Mouse (Mus musculus) testis, adult 2 months (tissue): ENCODE measurements at regions not wholly inside any gene's neighbourhood (a gene's known extent, or its start where the extent isn't known, plus 50 kb on each side); places are given as distances from the start of the nearest gene placed in this dataset.

Source experiments
- H3K27ac ChIP-seq: fragments of 200-500 bp; 2 replicates; pipeline ENCODE4 v1.5.1; 2012; ENCODE audit warnings: low read depth, low read length; ENCODE audit not compliant: control insufficient read depth, insufficient read depth
- H3K27me3 ChIP-seq: fragments of 200-500 bp; 2 replicates; pipeline ENCODE4 v1.6.1; 2012; ENCODE audit warnings: mild to moderate bottlenecking, low read length, moderate library complexity; ENCODE audit not compliant: control insufficient read depth, insufficient read depth
- H3K36me3 ChIP-seq: fragments of 200-500 bp; 2 replicates; pipeline ENCODE4 v1.6.1; 2012; ENCODE audit warnings: mild to moderate bottlenecking, low read length; ENCODE audit not compliant: control insufficient read depth, insufficient read depth
- H3K4me1 ChIP-seq: fragments of 200-500 bp; 2 replicates; pipeline ENCODE4 v1.6.1; 2012; ENCODE audit warnings: low read length; ENCODE audit not compliant: control insufficient read depth, insufficient read depth
- H3K4me3 ChIP-seq: fragments of 200-500 bp; 2 replicates; pipeline ENCODE4 v1.5.1; 2012; ENCODE audit warnings: low read depth, mild to moderate bottlenecking, low read length, moderate library complexity, mixed read lengths; ENCODE audit not compliant: control insufficient read depth
- CTCF ChIP-seq: fragments of 200-500 bp; IDR thresholded peaks from 2 replicates; pipeline ENCODE4 v1.5.1; 2012; ENCODE audit warnings: low read depth, mild to moderate bottlenecking, inconsistent platforms, low read length, moderate library complexity; ENCODE audit not compliant: control insufficient read depth, insufficient read depth, insufficient replicate concordance
- POLR2A ChIP-seq: fragments of 200-500 bp; IDR thresholded peaks from 2 replicates; pipeline ENCODE4 v1.6.1; 2012; ENCODE audit warnings: low read depth, mild to moderate bottlenecking, inconsistent platforms, low read length, moderate library complexity; ENCODE audit not compliant: control insufficient read depth

DNA sequence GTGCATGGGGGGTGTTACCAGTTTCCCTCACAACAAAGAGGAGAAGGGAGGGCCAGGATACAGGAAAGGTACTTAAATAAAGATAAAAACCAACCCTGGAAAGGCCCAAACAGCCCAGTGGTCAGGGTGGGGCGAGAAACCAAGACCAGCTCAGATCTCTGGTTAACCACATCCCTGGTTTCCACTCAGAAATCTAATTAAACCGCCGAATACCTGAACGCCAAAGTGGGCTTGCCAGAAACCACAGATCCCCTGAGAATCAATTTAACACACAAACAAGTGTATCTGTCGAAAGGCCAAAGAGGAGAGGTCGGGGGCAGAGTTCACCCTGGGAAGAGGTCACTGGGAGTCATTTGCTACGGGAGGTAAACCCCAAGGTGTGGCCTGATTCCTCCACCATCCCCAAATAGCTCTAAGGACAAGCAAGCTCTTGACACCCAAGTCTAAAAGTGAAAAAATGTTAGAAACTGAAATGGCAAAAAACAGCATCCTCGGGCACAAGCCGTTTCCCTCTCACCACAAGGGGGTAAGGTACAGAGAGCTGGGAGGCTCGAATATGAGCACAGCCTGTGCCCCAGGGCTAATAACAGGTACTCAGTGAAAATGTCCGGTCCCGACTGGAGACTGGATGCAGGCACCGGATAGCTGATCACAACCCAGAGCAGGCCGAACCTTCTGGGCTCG, 412.3 kb downstream of the Sox9 start:
- Histone ChIP-seq H3K27me3 (no peaks in the 10 kb centered on the region), H3K4me3 (no peak overlapping the region), H3K27ac (no peak overlapping the region), H3K4me1 (no peaks in the 10 kb centered on the region), H3K36me3 (no peaks in the 10 kb centered on the region)
- TF ChIP-seq CTCF (no peak), POLR2A (no peak)
